ENCODE assay signal across 8 mouse cellular contexts in genomic region chr4:25800284-25800616, GRCm38 (mm10). TPM values are rescaled to one million over a fixed set of nuclear protein-coding genes. Genes with fewer than 3 reads are reported as not detected.
DNase-seq lines count a peak whose midpoint lies in the region; ATAC-seq lines count a peak whose summit lies in the region.
"Had no signal": no experiment of that assay in that cellular context is flagged by ENCODE, and none has a peak within 500 bp of the region (broad histone marks: within the 10 kb centered on the region; RNA-seq: fewer than 3 reads in every experiment).

No protein-coding gene starts in this region.

- H3K4me3 ChIP-seq in neural tube, embryonic 11.5 days (ENCODE audit: low read depth, low read length): peak overlapping the region; percentile 57
- peak overlapping the region; percentile 60 for H3K4me3 ChIP-seq in hindbrain, embryonic 14.5 days (replicated peaks; ENCODE audit: low read length)
- peak overlapping the region; percentile 47 for H3K4me3 ChIP-seq in limb, embryonic 15.5 days

- peak overlapping the region; percentile 72 for H3K9ac ChIP-seq in neural tube, embryonic 11.5 days (ENCODE audit: low read length)
- H3K9ac ChIP-seq in hindbrain, embryonic 14.5 days: peak overlapping the region; percentile 79
- no peak overlapping the region for H3K9ac ChIP-seq in limb, embryonic 15.5 days

- ATAC-seq in neural tube, embryonic 11.5 days (ENCODE audit: insufficient read depth, low FRiP score, low TSS enrichment): peak; percentile 33; the same call in 1 of the 2 replicates
- peak; percentile 57; the same call in 1 of the 2 replicates for ATAC-seq in hindbrain, embryonic 14.5 days (ENCODE audit: low FRiP score)
- no peak for ATAC-seq in limb, embryonic 15.5 days (ENCODE audit: insufficient number of reproducible peaks, low FRiP score, low TSS enrichment, low read depth)

- H3K36me3 ChIP-seq in neural tube, embryonic 11.5 days (ENCODE audit: control insufficient read depth, insufficient read depth, low read length): no peaks in the 10 kb centered on the region
- H3K36me3 ChIP-seq in hindbrain, embryonic 14.5 days (replicated peaks; ENCODE audit: control insufficient read depth, insufficient read depth): no peaks in the 10 kb centered on the region
- H3K36me3 ChIP-seq in limb, embryonic 15.5 days: no peaks in the 10 kb centered on the region

- no peaks in the 10 kb centered on the region for H3K4me1 ChIP-seq in neural tube, embryonic 11.5 days (ENCODE audit: control insufficient read depth, insufficient read depth, low read length)
- H3K4me1 ChIP-seq in hindbrain, embryonic 14.5 days (replicated peaks; ENCODE audit: control insufficient read depth, insufficient read depth, low read length): peaks cover 15% of the 10 kb centered on the region
- peaks cover 14% of the 10 kb centered on the region for H3K4me1 ChIP-seq in limb, embryonic 15.5 days

- 1% methylated on average over 5 of the region's 5 CpGs for WGBS in neural tube, embryonic 11.5 days
- WGBS in hindbrain, embryonic 14.5 days: under 1% methylated on average over 5 of the region's 5 CpGs
- WGBS in limb, embryonic 15.5 days: 2% methylated on average over 5 of the region's 5 CpGs

- H3K27me3 ChIP-seq in neural tube, embryonic 11.5 days (ENCODE audit: control insufficient read depth, insufficient read depth, low read length): no peaks in the 10 kb centered on the region
- H3K27me3 ChIP-seq in hindbrain, embryonic 14.5 days (ENCODE audit: control insufficient read depth, insufficient read depth, low read length): no peaks in the 10 kb centered on the region
- H3K27me3 ChIP-seq in limb, embryonic 15.5 days: peaks cover 17% of the 10 kb centered on the region

- peak overlapping the region; percentile 83 for H3K4me2 ChIP-seq in neural tube, embryonic 11.5 days (ENCODE audit: low read depth)
- H3K4me2 ChIP-seq in hindbrain, embryonic 14.5 days (replicated peaks): peak overlapping the region; percentile 66
- H3K4me2 ChIP-seq in limb, embryonic 15.5 days: peak overlapping the region; percentile 91

- H3K9me3 ChIP-seq in neural tube, embryonic 11.5 days (ENCODE audit: control insufficient read depth, low read length): no peaks in the 10 kb centered on the region
- no peaks in the 10 kb centered on the region for H3K9me3 ChIP-seq in hindbrain, embryonic 14.5 days (ENCODE audit: control insufficient read depth, low read length)
- H3K9me3 ChIP-seq in limb, embryonic 15.5 days: no peaks in the 10 kb centered on the region

- DNase-seq in neural tube, embryonic 11.5 days (ENCODE audit: low spot score): no peak
- DNase-seq in neural tube, embryonic 10.5 days (ENCODE audit: extremely low spot score, low spot score): no peak
- DNase-seq in hindbrain, embryonic 14.5 days (ENCODE audit: low spot score): peak; percentile 34
- DNase-seq in retina, embryonic 14.5 days (ENCODE audit: low spot score): no peak
- no peak for DNase-seq in natural killer cell, adult 2 months (ENCODE audit: low spot score in 2 of 2)
- no peak for DNase-seq in right cerebral cortex, adult 2 months (ENCODE audit: low spot score in 2 of 2)
- DNase-seq: thymus, adult 2 months had no signal

- H3K27ac ChIP-seq in neural tube, embryonic 11.5 days (ENCODE audit: low read depth, low read length): peak overlapping the region; percentile 44; the same call in 1 of the 2 replicates
- peak overlapping the region; percentile 92 for H3K27ac ChIP-seq in hindbrain, embryonic 14.5 days
- H3K27ac ChIP-seq in limb, embryonic 15.5 days: no peak overlapping the region

RNA-seq across cellular contexts. Expression of gene Fut9, which starts 0.2 kb away (rescaled TPM):
- 1.2 and 1.9 TPM in 2 replicates for polyA plus RNA-seq in neural tube, embryonic 11.5 days (2014; fragmentation: Nextera tagmentation; extraction: Ambion mirVana)
- polyA plus RNA-seq in hindbrain, embryonic 14.5 days (2014; fragmentation: Nextera tagmentation; extraction: Ambion mirVana): 24.7 and 26.5 TPM in 2 replicates
- polyA plus RNA-seq in limb, embryonic 15.5 days (2015; fragmentation: Nextera tagmentation; extraction: Ambion mirVana): 0.31 and 0.34 TPM in 2 replicates
